In genomic region chr3:141457475-141457874, GRCm38 (mm10) we compare ENCODE assay signal across 16 mouse cellular contexts. TPM values are rescaled to one million over a fixed set of nuclear protein-coding genes. Genes with fewer than 3 reads are reported as not detected.
A peak's percentile ranks its signal among the peaks of the same experiment; 100 is the strongest.
DNase-seq lines count a peak whose midpoint lies in the region; ATAC-seq and TF ChIP-seq lines count a peak whose summit lies in the region.
"Had no signal": no experiment of that assay in that cellular context is flagged by ENCODE, and none has a peak within 500 bp of the region (broad histone marks: within the 10 kb centered on the region; RNA-seq: fewer than 3 reads in every experiment).

No protein-coding gene starts in this region.

- H3K36me3 ChIP-seq in intestine, postnatal 0 days (ENCODE audit: control insufficient read depth, insufficient read depth) = no peaks in the 10 kb centered on the region
- H3K36me3 ChIP-seq in intestine, embryonic 15.5 days = no peaks in the 10 kb centered on the region
- H3K36me3 ChIP-seq in lung, postnatal 0 days (ENCODE audit: insufficient read depth, low read length) = no peaks in the 10 kb centered on the region
- no peaks in the 10 kb centered on the region for H3K36me3 ChIP-seq in stomach, postnatal 0 days (ENCODE audit: control insufficient read depth, insufficient read depth, low read length)
- H3K36me3 ChIP-seq: heart, embryonic 13.5 days; limb, embryonic 12.5 days; liver, embryonic 15.5 days had no signal

- H3K27me3 ChIP-seq in intestine, postnatal 0 days (replicated peaks; ENCODE audit: control insufficient read depth, insufficient read depth, low read length) = no peaks in the 10 kb centered on the region
- H3K27me3 ChIP-seq in intestine, embryonic 15.5 days (replicated peaks) = peaks cover 3% of the 10 kb centered on the region; the same call in 1 of the 2 replicates
- no peaks in the 10 kb centered on the region for H3K27me3 ChIP-seq in lung, postnatal 0 days (replicated peaks; ENCODE audit: insufficient read depth, low read length)
- H3K27me3 ChIP-seq in stomach, postnatal 0 days (ENCODE audit: control insufficient read depth, insufficient read depth, low read length) = no peaks in the 10 kb centered on the region

- no peak for TF ChIP-seq EP300 in lung, postnatal 0 days (IDR thresholded peaks at IDR 0.05)
- no peak for TF ChIP-seq EP300 in stomach, postnatal 0 days (optimal IDR thresholded peaks at IDR 0.05)

- no peaks in the 10 kb centered on the region for H3K9me3 ChIP-seq in intestine, postnatal 0 days (ENCODE audit: control insufficient read depth)
- no peaks in the 10 kb centered on the region for H3K9me3 ChIP-seq in intestine, embryonic 15.5 days
- H3K9me3 ChIP-seq in lung, postnatal 0 days (ENCODE audit: low read length) = no peaks in the 10 kb centered on the region
- H3K9me3 ChIP-seq in stomach, postnatal 0 days (ENCODE audit: control insufficient read depth, low read length) = no peaks in the 10 kb centered on the region
- H3K9me3 ChIP-seq: heart, embryonic 13.5 days; limb, embryonic 12.5 days; liver, embryonic 15.5 days had no signal

- no peak for DNase-seq in lung, postnatal 0 days (ENCODE audit: low spot score)
- DNase-seq in lung, adult 18-20 months = no peak
- no peak for DNase-seq in brain, embryonic 14.5 days (ENCODE audit: low read depth)
- DNase-seq in stomach, postnatal 0 days (ENCODE audit: low spot score) = no peak
- no peak for DNase-seq in cerebellum, postnatal 25 days
- DNase-seq: cerebellum, adult 11-12 months; gastrocnemius, postnatal 36 days; right cerebral cortex, postnatal 4 days; thymus, adult 2 months had no signal

- ATAC-seq in intestine, postnatal 0 days = no peak
- ATAC-seq in intestine, embryonic 15.5 days = no peak
- ATAC-seq in lung, postnatal 0 days = no peak
- no peak for ATAC-seq in stomach, postnatal 0 days (ENCODE audit: low FRiP score, low TSS enrichment)
- ATAC-seq: CD4-positive, CD25-positive, alpha-beta regulatory T cell, adult 4 months had no signal

- H3K27ac ChIP-seq in intestine, postnatal 0 days (ENCODE audit: low read depth, low read length) = no peak overlapping the region
- no peak overlapping the region for H3K27ac ChIP-seq in intestine, embryonic 15.5 days
- no peak overlapping the region for H3K27ac ChIP-seq in lung, postnatal 0 days (ENCODE audit: low read length)
- no peak overlapping the region for H3K27ac ChIP-seq in stomach, postnatal 0 days (replicated peaks)
- H3K27ac ChIP-seq: heart, embryonic 13.5 days; limb, embryonic 12.5 days; liver, embryonic 15.5 days had no signal

- peak; percentile 49 for TF ChIP-seq CTCF in intestine, postnatal 0 days (IDR thresholded peaks at IDR 0.05; ENCODE audit: low read depth)
- TF ChIP-seq CTCF in lung, postnatal 0 days (IDR thresholded peaks at IDR 0.05) = peak; percentile 38
- peak; percentile 4; the same call in 1 of the 2 replicates for TF ChIP-seq CTCF in brain, embryonic 14.5 days (IDR thresholded peaks at IDR 0.05; ENCODE audit: borderline replicate concordance, extremely low read depth, insufficient read depth, insufficient read length)
- peak; percentile 30 for TF ChIP-seq CTCF in stomach, postnatal 0 days (IDR thresholded peaks at IDR 0.05; ENCODE audit: low read depth)

- TF ChIP-seq POLR2A in brain, embryonic 14.5 days (IDR thresholded peaks at IDR 0.05; ENCODE audit: borderline replicate concordance, extremely low read depth, insufficient read depth, insufficient read length, poor library complexity, severe bottlenecking) = no peak

- H3K4me3 ChIP-seq in intestine, postnatal 0 days (ENCODE audit: low read depth, low read length) = no peak overlapping the region
- H3K4me3 ChIP-seq in intestine, embryonic 15.5 days (replicated peaks) = no peak overlapping the region
- H3K4me3 ChIP-seq in lung, postnatal 0 days (ENCODE audit: low read depth, low read length) = no peak overlapping the region
- no peak overlapping the region for H3K4me3 ChIP-seq in stomach, postnatal 0 days (ENCODE audit: low read depth, low read length)
- H3K4me3 ChIP-seq: heart, embryonic 13.5 days; limb, embryonic 12.5 days; liver, embryonic 15.5 days; megakaryocyte, embryonic 14.5 days had no signal

- no peak overlapping the region for H3K9ac ChIP-seq in intestine, postnatal 0 days (ENCODE audit: low read depth, low read length)
- H3K9ac ChIP-seq in intestine, embryonic 15.5 days = no peak overlapping the region
- no peak overlapping the region for H3K9ac ChIP-seq in lung, postnatal 0 days (replicated peaks; ENCODE audit: low read depth)
- H3K9ac ChIP-seq in stomach, postnatal 0 days (ENCODE audit: low read length) = no peak overlapping the region
- H3K9ac ChIP-seq: heart, embryonic 13.5 days; limb, embryonic 12.5 days; liver, embryonic 15.5 days had no signal

- no peaks in the 10 kb centered on the region for H3K4me1 ChIP-seq in intestine, postnatal 0 days (replicated peaks; ENCODE audit: control insufficient read depth, insufficient read depth, low read length)
- no peaks in the 10 kb centered on the region for H3K4me1 ChIP-seq in intestine, embryonic 15.5 days (replicated peaks)
- H3K4me1 ChIP-seq in lung, postnatal 0 days (ENCODE audit: insufficient read depth, low read depth, low read length) = no peaks in the 10 kb centered on the region
- H3K4me1 ChIP-seq in stomach, postnatal 0 days (replicated peaks; ENCODE audit: control insufficient read depth, insufficient read depth) = no peaks in the 10 kb centered on the region
- H3K4me1 ChIP-seq: heart, embryonic 13.5 days; limb, embryonic 12.5 days; liver, embryonic 15.5 days; megakaryocyte, embryonic 14.5 days had no signal

- 83% methylated on average over 2 of the region's 2 CpGs for WGBS in intestine, postnatal 0 days
- 90% methylated on average over 2 of the region's 2 CpGs for WGBS in intestine, embryonic 15.5 days
- WGBS in lung, postnatal 0 days = 89% methylated on average over 2 of the region's 2 CpGs
- WGBS in stomach, postnatal 0 days = 86% methylated on average over 2 of the region's 2 CpGs

- no peak overlapping the region for H3K4me2 ChIP-seq in intestine, postnatal 0 days (replicated peaks; ENCODE audit: low read depth)
- H3K4me2 ChIP-seq in intestine, embryonic 15.5 days (replicated peaks) = no peak overlapping the region
- H3K4me2 ChIP-seq in lung, postnatal 0 days (replicated peaks; ENCODE audit: low read depth, low read length) = no peak overlapping the region
- no peak overlapping the region for H3K4me2 ChIP-seq in stomach, postnatal 0 days (replicated peaks; ENCODE audit: low read depth)
- H3K4me2 ChIP-seq: heart, embryonic 13.5 days; limb, embryonic 12.5 days; liver, embryonic 15.5 days had no signal

RNA-seq across cellular contexts. Expression of gene Unc5c, which starts 7.5 kb away (rescaled TPM):
- 1.6 and 2.1 TPM in 2 replicates for polyA plus RNA-seq in intestine, postnatal 0 days (2015; fragmentation: Nextera tagmentation; extraction: Ambion mirVana)
- polyA plus RNA-seq in intestine, embryonic 15.5 days (2015; fragmentation: Nextera tagmentation; extraction: Ambion mirVana) = 8.2 and 8.9 TPM in 2 replicates
- polyA plus RNA-seq in lung, postnatal 0 days (2015; fragmentation: Nextera tagmentation; extraction: Ambion mirVana) = 6.5 and 7.0 TPM in 2 replicates
- polyA plus RNA-seq in brain, embryonic 14.5 days (2012; rRNA removed) = 6.9 and 17.9 TPM in 2 replicates
- 1.2 and 2.0 TPM in 2 replicates for polyA plus RNA-seq in stomach, postnatal 0 days (2015; fragmentation: Nextera tagmentation; extraction: Ambion mirVana)
